Comparison of ENCODE assay signal across 23 mouse cellular contexts in the genomic region with DNA sequence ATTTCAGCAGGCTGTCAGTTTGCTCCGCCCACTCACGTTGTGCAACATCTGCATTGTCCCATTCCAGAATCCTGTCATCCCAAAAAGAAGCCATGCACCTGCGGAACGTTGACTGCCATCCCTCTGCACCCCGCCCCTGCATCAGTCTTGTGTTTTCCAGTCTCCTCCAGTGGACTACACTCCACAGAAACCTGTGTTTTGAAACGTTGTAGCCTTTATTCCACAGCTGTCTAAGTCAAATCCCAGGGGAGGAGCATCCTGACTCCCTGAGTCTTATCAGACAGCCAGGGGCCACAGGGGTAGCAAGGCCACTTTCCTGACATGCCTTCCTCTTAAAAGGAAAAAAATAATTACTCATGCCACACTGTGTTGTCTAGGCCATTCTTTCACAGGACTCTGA.
"Had no signal": no experiment of that assay in that cellular context is flagged by ENCODE, and none has a peak within 500 bp of the region (broad histone marks: within the 10 kb centered on the region; RNA-seq: fewer than 3 reads in every experiment).

No protein-coding gene starts in this region.

- ATAC-seq: hindbrain, postnatal 0 days; intestine, embryonic 16.5 days had no signal

- DNase-seq: gastrocnemius, postnatal 14 days; gastrocnemius, postnatal 36 days; heart, adult 18-20 months; heart, postnatal 14 days; heart, postnatal 36 days; kidney, adult 11 months; kidney, adult 2 months; kidney, adult 9 months; kidney, postnatal 14 days; kidney, postnatal 36 days; layer of hippocampus, adult 9-11 months; layer of hippocampus, postnatal 36 days; left cerebral cortex, postnatal 4 days had no signal

- H3K27me3 ChIP-seq: hindbrain, embryonic 15.5 days had no signal

- H3K9me3 ChIP-seq: heart, embryonic 13.5 days; heart, embryonic 15.5 days; hindbrain, embryonic 15.5 days; kidney, embryonic 15.5 days; limb, embryonic 15.5 days had no signal

- H3K27ac ChIP-seq: heart, embryonic 13.5 days; heart, embryonic 15.5 days; hindbrain, embryonic 15.5 days; hindbrain, postnatal 0 days; kidney, embryonic 15.5 days; kidney, postnatal 0 days; limb, embryonic 13.5 days; limb, embryonic 15.5 days had no signal

- H3K4me3 ChIP-seq: heart, embryonic 13.5 days; heart, embryonic 15.5 days; hindbrain, embryonic 15.5 days; kidney, embryonic 15.5 days; limb, embryonic 13.5 days; limb, embryonic 15.5 days had no signal

- H3K4me1 ChIP-seq: heart, embryonic 13.5 days; heart, embryonic 15.5 days had no signal

- H3K36me3 ChIP-seq: heart, embryonic 13.5 days; heart, embryonic 15.5 days; hindbrain, embryonic 15.5 days; kidney, embryonic 15.5 days; limb, embryonic 13.5 days; limb, embryonic 15.5 days had no signal

- H3K4me2 ChIP-seq: heart, embryonic 11.5 days; heart, embryonic 13.5 days; heart, embryonic 15.5 days; hindbrain, embryonic 15.5 days; kidney, embryonic 15.5 days; limb, embryonic 13.5 days; limb, embryonic 15.5 days had no signal

- H3K9ac ChIP-seq: heart, embryonic 13.5 days; heart, embryonic 15.5 days; hindbrain, embryonic 15.5 days; kidney, embryonic 15.5 days; limb, embryonic 13.5 days; limb, embryonic 15.5 days had no signal
